Mouse (Mus musculus) 416B (cell line): ENCODE results near the gene Gm5460.

Source experiments
- DNase-seq: peaks from one replicate; pipeline ENCODE4 v3.0.0; 2011; ENCODE audit warnings: low read depth

The Gm5460 gene

DNA sequence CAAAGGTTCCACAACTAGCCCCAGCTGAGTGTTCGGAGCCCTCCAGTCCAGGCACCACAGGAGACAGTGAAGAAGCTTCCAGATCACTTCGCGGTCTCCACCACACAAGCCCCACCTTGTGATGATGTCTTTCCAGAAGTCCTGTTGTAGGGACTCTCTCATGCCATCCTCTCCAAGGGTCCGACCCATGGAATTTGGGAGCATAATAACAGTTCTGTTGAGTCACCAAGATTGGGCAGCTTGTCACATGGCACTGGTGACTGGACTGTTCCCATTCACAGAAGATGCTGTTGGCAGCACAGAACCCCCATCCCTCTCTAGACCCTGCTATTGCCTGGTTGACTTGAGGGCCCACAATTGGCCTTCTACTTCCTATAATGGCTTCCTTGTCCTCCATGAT is at the start of gene Gm5460:
Gene Gm5460 (plus strand): TSS at position 378 of the 400 bp plus-strand sequence.
- no peak for DNase-seq

DNA sequence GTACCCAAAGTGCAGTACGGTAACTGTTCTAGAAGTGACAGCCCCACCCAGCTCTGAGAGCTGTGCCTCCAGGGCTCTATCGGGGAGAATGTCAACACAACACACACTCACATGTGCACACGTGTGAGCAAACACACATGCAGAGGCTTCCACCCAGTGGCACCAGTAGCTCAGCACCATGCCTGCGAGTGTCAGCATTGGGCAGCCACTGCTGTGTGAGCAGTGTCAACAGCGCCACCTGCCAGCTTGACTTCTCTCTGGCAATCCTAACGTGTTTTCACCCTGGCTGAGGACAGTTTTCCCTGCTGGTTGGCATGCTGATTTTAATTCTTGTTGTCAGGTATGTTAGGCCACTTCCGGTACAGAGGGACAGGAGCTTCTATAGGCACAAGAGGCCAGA is 43.9 kb upstream of the Gm5460 start:
- peak; percentile 13 for DNase-seq

DNA sequence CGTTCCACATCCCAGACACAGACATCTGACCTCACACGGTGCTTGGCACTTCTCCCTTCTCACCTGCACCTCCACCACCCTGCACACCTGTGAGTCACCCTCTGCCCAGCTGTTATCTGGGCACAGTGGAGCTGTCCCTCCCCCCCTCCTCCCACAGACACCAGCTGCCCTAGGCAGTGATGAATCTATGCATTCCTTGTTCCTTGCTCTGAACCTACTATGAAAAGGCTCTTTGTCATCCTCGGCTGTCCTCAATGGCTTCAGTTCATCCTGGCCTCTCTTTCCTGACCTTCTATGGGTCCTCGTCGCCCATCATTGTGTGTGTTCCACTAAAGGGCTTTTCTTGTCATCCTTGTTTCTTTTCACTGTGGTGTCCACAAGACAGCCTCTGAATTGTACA is 41.8 kb upstream of the Gm5460 start:
- no peak for DNase-seq

- no peak for DNase-seq
Measured at GRCm38 (mm10) chr14:33977748-33978147, 38.8 kb upstream of the Gm5460 start.

GRCm38 (mm10) chr14:33978604-33979059 is 37.9 kb upstream of the Gm5460 start, which contains the start of gene Zfp488:
Gene Zfp488, minus strand, starts transcription at chr14:33978764.
- DNase-seq: no peak

DNA sequence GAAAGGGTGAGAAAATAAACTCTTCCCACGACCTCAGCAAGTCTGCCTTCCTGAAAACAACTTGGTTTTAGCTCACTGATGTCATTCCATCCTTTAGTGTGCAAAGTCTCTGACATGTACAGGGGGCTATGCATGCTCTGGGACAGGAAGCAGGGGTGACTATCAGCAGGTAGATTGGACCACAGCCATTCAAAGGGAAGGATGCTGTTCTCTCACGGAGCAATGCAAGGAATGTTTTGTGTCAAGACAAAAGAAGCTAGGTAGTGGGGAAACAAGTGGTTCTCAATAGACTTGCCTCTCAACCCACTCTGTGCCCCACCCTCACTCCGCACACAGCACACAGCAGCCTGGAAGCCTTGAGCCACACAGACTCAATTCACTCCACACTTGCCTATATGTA is 27.4 kb upstream of the Gm5460 start:
- DNase-seq: no peak

DNA sequence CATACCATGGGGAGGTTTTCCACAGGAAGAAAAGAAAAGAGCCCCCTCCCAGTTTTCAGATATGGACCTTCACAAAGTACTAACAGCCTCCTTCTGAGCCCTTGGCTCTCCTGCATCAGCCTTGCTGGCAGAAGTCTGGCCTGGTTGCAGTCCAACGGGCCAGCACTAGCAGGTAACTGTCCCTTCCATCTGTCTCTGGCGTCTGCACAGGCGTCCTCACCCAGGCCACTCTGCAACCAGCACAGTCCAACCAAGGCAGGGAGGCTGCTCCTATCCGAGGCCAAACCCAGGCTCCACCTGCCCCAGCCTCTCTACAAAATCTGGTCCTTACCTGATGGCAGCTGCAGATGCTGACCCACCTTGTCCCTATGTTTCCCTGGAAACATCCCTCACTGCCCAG is 24.6 kb upstream of the Gm5460 start:
- no peak for DNase-seq

- no peak for DNase-seq
Measured at GRCm38 (mm10) chr14:33993051-33993450, 23.5 kb upstream of the Gm5460 start.

DNA sequence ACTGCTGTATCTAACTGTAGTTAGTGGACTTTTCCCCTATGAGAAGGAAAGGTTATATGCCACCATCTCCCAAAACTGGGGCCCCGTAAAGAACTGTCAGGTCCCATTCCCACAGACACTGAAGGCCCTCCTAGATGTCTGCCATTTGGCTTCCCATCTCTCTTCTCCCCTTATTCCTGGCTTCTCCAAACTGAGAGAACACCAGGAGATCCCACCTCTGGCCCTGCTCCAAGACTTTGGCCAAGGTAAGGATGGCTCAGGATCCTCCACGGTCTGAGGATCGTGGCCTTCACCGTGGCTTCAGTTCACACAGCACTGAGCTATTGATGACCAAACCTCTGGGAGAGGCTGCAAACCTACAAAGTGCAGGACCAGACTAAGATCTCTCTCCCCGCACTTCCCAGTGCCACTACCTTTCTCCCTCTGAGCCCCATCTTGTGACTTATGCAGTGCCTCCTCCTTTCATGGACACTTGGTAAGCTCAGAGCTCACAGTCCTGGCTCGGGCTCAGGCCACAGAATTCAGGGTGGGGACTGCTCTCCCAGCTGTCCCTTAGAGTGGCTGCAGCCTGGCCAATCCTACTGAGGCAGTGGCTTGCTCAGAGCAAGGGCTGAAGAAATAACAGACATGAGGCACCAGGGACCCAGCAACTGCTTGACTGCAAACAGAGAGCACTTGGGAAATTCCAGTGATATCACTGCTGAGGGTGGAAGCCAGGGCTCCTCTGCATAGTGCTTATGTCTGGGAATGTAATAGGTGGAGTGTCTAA is 22.9 kb upstream of the Gm5460 start:
- DNase-seq: no peak

DNA sequence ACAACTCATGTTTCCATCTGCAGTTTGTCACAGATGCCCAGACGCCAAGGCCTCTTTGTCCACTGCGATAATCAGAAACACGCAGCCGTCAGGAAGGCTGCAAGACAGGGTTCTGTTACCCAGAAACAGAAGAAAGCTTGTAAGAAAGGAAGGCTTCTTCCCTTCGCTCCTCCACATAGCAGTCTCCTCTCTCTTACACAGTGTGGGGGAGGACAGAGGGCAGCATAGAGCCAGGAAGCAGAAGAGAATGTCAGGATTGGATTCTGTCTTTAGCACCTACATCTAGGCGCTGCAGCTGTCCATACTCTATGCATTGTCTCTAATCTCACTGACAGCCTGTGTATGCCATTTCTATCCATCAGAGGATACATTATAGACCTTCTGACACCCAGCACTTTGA is 19.1 kb upstream of the Gm5460 start:
- no peak for DNase-seq

GRCm38 (mm10) chr14:34000076-34000475 is 16.5 kb upstream of the Gm5460 start:
- no peak for DNase-seq

- no peak for DNase-seq
Measured at GRCm38 (mm10) chr14:34001445-34001844, 15.1 kb upstream of the Gm5460 start.

DNA sequence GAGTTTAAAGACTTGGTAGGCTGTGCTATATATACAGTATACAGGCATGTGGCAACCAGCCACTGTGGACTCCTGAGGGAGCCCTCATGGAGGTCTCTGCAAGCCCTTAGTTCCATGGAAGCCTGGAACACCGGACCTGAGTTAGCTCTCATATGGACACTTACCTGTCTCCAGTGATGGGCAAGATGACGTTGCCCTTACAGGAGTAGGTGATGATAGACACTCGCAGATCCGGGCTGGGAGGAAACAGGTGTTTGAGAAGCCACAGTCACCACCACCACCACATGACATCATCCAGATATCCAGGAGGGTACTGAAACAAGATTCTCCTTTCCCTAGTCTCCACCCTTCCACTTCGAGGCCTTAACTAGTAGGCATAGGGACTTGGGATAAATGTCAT is 14.2 kb upstream of the Gm5460 start:
- no peak for DNase-seq

- no peak for DNase-seq
Measured at GRCm38 (mm10) chr14:34015063-34015462, 1.5 kb upstream of the Gm5460 start, which contains the start of gene Gm30083. Gene Gm30083, minus strand, starts transcription at chr14:34015182.

GRCm38 (mm10) chr14:34016938-34017337 is 380 bp downstream of the Gm5460 start:
- DNase-seq: no peak

- DNase-seq: no peak
Measured at GRCm38 (mm10) chr14:34026710-34027109, 10.2 kb downstream of the Gm5460 start.

DNA sequence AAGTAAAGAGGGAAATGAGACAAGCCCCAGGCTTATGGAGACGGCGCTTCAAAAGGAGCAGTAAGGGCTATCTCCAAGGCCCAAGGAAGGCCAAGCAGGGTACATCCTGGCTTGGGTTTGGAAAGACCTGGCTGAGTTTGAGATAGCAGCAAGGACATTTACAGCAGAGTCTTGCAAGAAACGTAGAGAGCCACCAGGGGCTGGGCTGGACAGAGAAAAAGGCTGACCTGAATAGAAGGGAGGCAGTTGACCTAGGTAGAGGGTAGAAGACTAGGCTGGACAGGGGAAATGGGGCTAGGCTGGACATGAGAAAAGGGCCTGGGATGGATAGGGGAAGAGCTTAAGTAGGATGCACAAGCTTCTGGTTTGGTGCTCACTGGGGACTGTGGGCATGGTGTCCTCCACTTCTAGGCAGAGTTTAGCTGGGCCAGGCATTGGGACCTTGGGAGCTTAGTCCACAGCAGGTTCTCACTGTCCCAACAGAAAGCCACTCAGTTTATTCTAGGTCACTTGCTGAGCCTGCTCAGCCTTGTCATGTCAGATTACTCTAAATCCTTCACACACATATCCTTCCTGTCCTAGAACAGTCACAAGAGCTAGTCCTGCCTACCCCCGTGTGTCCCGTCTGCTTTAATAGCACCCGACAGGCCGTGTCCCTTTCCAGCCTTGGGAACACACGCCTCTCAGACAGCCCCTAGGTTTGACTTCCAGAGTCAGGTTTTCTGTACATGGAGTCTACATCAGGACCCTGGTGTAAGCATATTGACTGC is 17.5 kb downstream of the Gm5460 start:
- no peak for DNase-seq

DNA sequence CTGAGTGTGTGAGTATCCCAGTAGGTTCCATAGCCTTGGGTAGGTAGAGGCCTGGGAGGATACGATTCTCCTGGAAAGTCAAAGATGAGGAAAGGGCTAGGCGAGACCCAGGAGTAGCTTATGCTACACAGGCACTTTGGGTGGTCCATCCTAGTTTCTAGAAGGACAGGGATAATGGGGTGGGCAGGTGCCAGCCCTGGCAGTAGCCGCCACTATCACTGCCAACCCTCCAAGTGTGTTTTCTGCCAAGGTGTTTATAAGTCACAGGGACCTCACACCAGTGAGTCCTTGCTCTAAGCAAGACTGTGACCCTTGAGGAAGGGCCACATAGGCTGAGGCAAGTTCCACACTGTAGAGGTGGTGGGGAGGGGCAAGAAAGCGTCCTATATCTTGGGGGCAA is 24.7 kb downstream of the Gm5460 start:
- no peak for DNase-seq

- DNase-seq: no peak
Measured at GRCm38 (mm10) chr14:34043341-34043740, 26.8 kb downstream of the Gm5460 start.

- DNase-seq: no peak
Measured at GRCm38 (mm10) chr14:34050101-34050779, 33.7 kb downstream of the Gm5460 start.

GRCm38 (mm10) chr14:34052516-34052915 is 36.0 kb downstream of the Gm5460 start, which contains the start of gene Antxrl:
Gene Antxrl, plus strand, starts transcription at chr14:34052707.
- no peak for DNase-seq

DNA sequence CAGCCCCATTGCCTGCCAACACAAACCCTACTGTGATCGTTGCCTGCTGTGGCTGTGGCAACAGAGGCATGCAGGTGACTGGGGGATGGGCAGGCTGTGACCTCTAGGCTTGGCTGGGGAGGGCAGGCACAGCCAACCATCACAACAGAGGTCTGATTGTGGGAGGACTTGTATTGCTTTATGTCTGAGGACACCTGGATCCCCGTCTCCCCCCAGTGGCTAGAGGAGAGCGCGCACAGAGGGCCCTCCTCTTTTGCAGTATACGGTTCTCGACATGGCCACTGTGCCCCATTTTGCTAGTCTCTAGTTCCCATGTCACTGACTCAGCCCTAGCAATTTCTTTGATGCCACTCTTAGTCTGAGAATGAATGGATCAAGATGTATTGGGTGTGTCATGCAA is 55.1 kb downstream of the Gm5460 start:
- DNase-seq: peak; percentile 7

GRCm38 (mm10) chr14:34075346-34075745 is 58.8 kb downstream of the Gm5460 start:
- no peak for DNase-seq
